Mouse (Mus musculus) CH12.LX (cell line): ENCODE measurements around the gene Cenpm.
"Not testable (repeated sequence)": the region's sequence is repeated elsewhere in the genome, so short reads cannot be mapped to it uniquely, and the experiment has no call there.

Experiments used
- CTCF ChIP-seq, 2 experiments: IDR thresholded peaks in 1 of 2; conservative IDR thresholded peaks in 1 of 2; 2 replicates each; pipeline ENCODE4 v1.5.1; 2011 to 2012; ENCODE audit warnings: low read depth in 2 of 2, low read length in 2 of 2, improper control_type of control experiment in 1 of 2, inconsistent platforms in 1 of 2, mild to moderate bottlenecking in 1 of 2, moderate library complexity in 1 of 2
- EP300 ChIP-seq: IDR thresholded peaks from 2 replicates; pipeline ENCODE4 v1.6.1; 2011; ENCODE audit warnings: low read length, improper control_type of control experiment
- HCFC1 ChIP-seq: IDR thresholded peaks from 2 replicates; pipeline ENCODE4 v1.6.1; 2012; ENCODE audit warnings: low read depth, mild to moderate bottlenecking, inconsistent platforms, low read length, improper control_type of control experiment
- RAD21 ChIP-seq: IDR thresholded peaks from 2 replicates; pipeline ENCODE4 v1.6.1; 2011; ENCODE audit warnings: low read depth, mild to moderate bottlenecking, low read length, improper control_type of control experiment, moderate library complexity

GRCm38 (mm10) chr15:82244805-82245161, 235 bp upstream of the Cenpm start:
- not testable (repeated sequence) for TF ChIP-seq RAD21; CTCF (conservative IDR thresholded peaks at IDR 0.05 in 1 of 2, IDR thresholded peaks at IDR 0.05 in 1 of 2; ENCODE audit: low read depth in 2 of 2, low read length in 2 of 2); EP300; HCFC1
